Comparison of ENCODE assay signal across 9 mouse cellular contexts in genomic region chr12:84206525-84206924, GRCm38 (mm10). TPM values are rescaled to one million over a fixed set of nuclear protein-coding genes. Genes with fewer than 3 reads are reported as not detected.
A peak's percentile ranks its signal among the peaks of the same experiment; 100 is the strongest.
DNase-seq lines count a peak whose midpoint lies in the region; ATAC-seq lines count a peak whose summit lies in the region.
"Had no signal": no experiment of that assay in that cellular context is flagged by ENCODE, and none has a peak within 500 bp of the region (broad histone marks: within the 10 kb centered on the region; RNA-seq: fewer than 3 reads in every experiment).

No protein-coding gene starts in this region.

- peaks cover 72% of the 10 kb centered on the region for H3K4me1 ChIP-seq in heart, embryonic 16.5 days (ENCODE audit: control insufficient read depth, insufficient read depth, low read length)
- H3K4me1 ChIP-seq in liver, embryonic 11.5 days (replicated peaks; ENCODE audit: control insufficient read depth, insufficient read depth, low read length): peaks cover 75% of the 10 kb centered on the region

- no peaks in the 10 kb centered on the region for H3K9me3 ChIP-seq in heart, embryonic 16.5 days (replicated peaks; ENCODE audit: control insufficient read depth, low read length)
- H3K9me3 ChIP-seq in liver, embryonic 11.5 days (ENCODE audit: control insufficient read depth, low read length): no peaks in the 10 kb centered on the region

- peak overlapping the region; percentile 14; the same call in 1 of the 2 replicates for H3K4me2 ChIP-seq in heart, embryonic 16.5 days (ENCODE audit: low read depth, low read length)
- peak overlapping the region; percentile 48 for H3K4me2 ChIP-seq in liver, embryonic 11.5 days

- H3K27me3 ChIP-seq in heart, embryonic 16.5 days (ENCODE audit: control insufficient read depth, insufficient read depth, low read length): no peaks in the 10 kb centered on the region
- no peaks in the 10 kb centered on the region for H3K27me3 ChIP-seq in liver, embryonic 11.5 days (replicated peaks; ENCODE audit: control insufficient read depth, insufficient read depth, low read length)

- 27% methylated on average over 7 of the region's 7 CpGs for WGBS in heart, embryonic 16.5 days
- 31% methylated on average over 7 of the region's 7 CpGs for WGBS in liver, embryonic 11.5 days

- no peaks in the 10 kb centered on the region for H3K36me3 ChIP-seq in heart, embryonic 16.5 days (ENCODE audit: control insufficient read depth, insufficient read depth)
- H3K36me3 ChIP-seq in liver, embryonic 11.5 days (ENCODE audit: control insufficient read depth, insufficient read depth, low read length): no peaks in the 10 kb centered on the region

- no peak overlapping the region for H3K4me3 ChIP-seq in heart, embryonic 16.5 days (ENCODE audit: low read length)
- H3K4me3 ChIP-seq in liver, embryonic 11.5 days (ENCODE audit: low read depth, low read length): peak overlapping the region; percentile 11; the same call in 1 of the 2 replicates

- peak; percentile 34; the same call in 1 of the 2 replicates for ATAC-seq in heart, embryonic 16.5 days (replicated peaks; ENCODE audit: extremely low read depth, insufficient read depth, low FRiP score)
- ATAC-seq in liver, embryonic 11.5 days (replicated peaks; ENCODE audit: low FRiP score): no peak
- ATAC-seq in cerebellum, adult (ENCODE audit: insufficient number of reproducible peaks, low FRiP score, low TSS enrichment): no peak

- H3K9ac ChIP-seq in heart, embryonic 16.5 days (ENCODE audit: low read length): peak overlapping the region; percentile 15; the same call in 1 of the 2 replicates
- peak overlapping the region; percentile 53 for H3K9ac ChIP-seq in liver, embryonic 11.5 days (ENCODE audit: low read depth, low read length)

- H3K27ac ChIP-seq in heart, embryonic 16.5 days (ENCODE audit: low read length): peak overlapping the region; percentile 53
- peak overlapping the region; percentile 100 for H3K27ac ChIP-seq in liver, embryonic 11.5 days (ENCODE audit: low read depth, low read length)

- peak; percentile 51 to 65 for DNase-seq in spleen, adult 18-20 months
- no peak for DNase-seq in spleen, postnatal 4 days (ENCODE audit: low spot score in 2 of 2)
- DNase-seq in liver, embryonic 11.5 days (ENCODE audit: low spot score): no peak
- DNase-seq in thymus, postnatal 25 days: peak; percentile 47
- DNase-seq in layer of hippocampus, adult 9-10 months (ENCODE audit: low spot score): no peak
- DNase-seq in cerebellum, adult 18-20 months: no peak
- DNase-seq: left cerebral cortex, postnatal 4 days had no signal

RNA-seq across cellular contexts. Expression of gene Elmsan1, which starts 12.2 kb away (rescaled TPM):
- polyA plus RNA-seq in heart, embryonic 16.5 days (2015; fragmentation: Nextera tagmentation; extraction: Ambion mirVana): 7.1 and 7.5 TPM in 2 replicates
- 12.6 and 13.4 TPM in 2 replicates for polyA plus RNA-seq in liver, embryonic 11.5 days (2014; fragmentation: Nextera tagmentation; extraction: Ambion mirVana)

RNA-seq across cellular contexts. Expression of gene Pnma1, which starts 58.2 kb away (rescaled TPM):
- 0.59 and 0.60 TPM in 2 replicates for polyA plus RNA-seq in heart, embryonic 16.5 days (2015; fragmentation: Nextera tagmentation; extraction: Ambion mirVana)
- polyA plus RNA-seq in liver, embryonic 11.5 days (2014; fragmentation: Nextera tagmentation; extraction: Ambion mirVana): 0.27 and 0.53 TPM in 2 replicates

Comparison
In these comparisons a context has a peak if more than half of its experiments do, and no peak if none do; other contexts are left out.
1. DNase-seq: peak in spleen, adult 18-20 months (2 of 2) and thymus, postnatal 25 days (single experiment); none in spleen, postnatal 4 days (0 of 2), liver, embryonic 11.5 days (single experiment), layer of hippocampus, adult 9-10 months (single experiment) and cerebellum, adult 18-20 months (0 of 2).